Mouse (Mus musculus) ES-E14 (cell line): ENCODE measurements around the gene Atp5g1. TPM values are rescaled to one million over a fixed set of nuclear protein-coding genes. Genes with fewer than 3 reads are reported as not detected.

Experiments
- DNase-seq: peaks from one replicate; pipeline ENCODE4 v3.0.0-alpha.2; 2013; ENCODE audit warnings: low read depth, low spot score
- H3K27ac ChIP-seq: 2 replicates; pipeline ENCODE4 v1.5.1; 2012; ENCODE audit warnings: low read depth, mild to moderate bottlenecking, low read length, moderate library complexity, mixed read lengths; ENCODE audit not compliant: poor library complexity, insufficient read depth, severe bottlenecking
- H3K36me3 ChIP-seq: 2 replicates; pipeline ENCODE4 v1.6.1; 2012; ENCODE audit warnings: mild to moderate bottlenecking, low read length, moderate library complexity, mixed read lengths; ENCODE audit not compliant: control insufficient read depth, poor library complexity, insufficient read depth, severe bottlenecking
- H3K4me1 ChIP-seq, 2 experiments: fragments of 150-350 bp in 1 of 2; sonication (generic) in 1 of 2; 2 replicates each; pipeline ENCODE4 v1.6.1; 2012; ENCODE audit warnings: low read length in 2 of 2, mild to moderate bottlenecking in 1 of 2, mixed read lengths in 1 of 2; ENCODE audit not compliant: control insufficient read depth in 2 of 2, insufficient read depth in 2 of 2, poor library complexity in 1 of 2
- H3K4me3 ChIP-seq, 2 experiments: fragments of 150-350 bp in 1 of 2; sonication (generic) in 1 of 2; 2 replicates each; pipeline ENCODE4 v1.5.1; 2012; ENCODE audit warnings: low read length in 2 of 2, low read depth in 1 of 2, mild to moderate bottlenecking in 1 of 2, mixed read lengths in 1 of 2; ENCODE audit not compliant: insufficient read depth in 1 of 2, poor library complexity in 1 of 2, severe bottlenecking in 1 of 2
- H3K9ac ChIP-seq: 2 replicates; pipeline ENCODE4 v1.6.1; 2012; ENCODE audit warnings: low read depth, mild to moderate bottlenecking, low read length, mixed read lengths; ENCODE audit not compliant: poor library complexity, insufficient read depth, severe bottlenecking
- H3K9me3 ChIP-seq: fragments of 150-350 bp; sonication (generic); 2 replicates; pipeline ENCODE4 v1.6.1; 2012; ENCODE audit warnings: low read depth, mild to moderate bottlenecking, low read length; ENCODE audit not compliant: control insufficient read depth, insufficient read depth
- CHD2 ChIP-seq: IDR thresholded peaks from 2 replicates; pipeline ENCODE4 v1.6.1; 2014; ENCODE audit warnings: mild to moderate bottlenecking, low read depth, low read length, inconsistent platforms
- HCFC1 ChIP-seq: IDR thresholded peaks from 2 replicates; pipeline ENCODE4 v1.6.1; 2012; ENCODE audit warnings: low read length, inconsistent platforms, borderline replicate concordance; ENCODE audit not compliant: insufficient read depth
- MAFK ChIP-seq: IDR thresholded peaks from 2 replicates; pipeline ENCODE4 v1.6.1; 2014; ENCODE audit warnings: mild to moderate bottlenecking, low read depth, low read length, inconsistent platforms; ENCODE audit not compliant: insufficient read depth
- ZC3H11A ChIP-seq: IDR thresholded peaks from 2 replicates; pipeline ENCODE4 v1.6.1; 2012; ENCODE audit warnings: low read depth, mild to moderate bottlenecking, inconsistent platforms, low read length, borderline replicate concordance
- ZNF384 ChIP-seq: IDR thresholded peaks from 2 replicates; pipeline ENCODE4 v1.6.1; 2012; ENCODE audit warnings: low read depth, low read length, inconsistent platforms
- in situ Hi-C, 2 experiments: fragments of 600-800 bp; cut with MboI; formaldehyde crosslinking; loops; one replicate each; pipeline ENCODE4 v1.15.1; 2025; ENCODE audit warnings: low sequenced_read_pairs in 2 of 2, inconsistent platforms in 1 of 2; ENCODE audit not compliant: unreplicated experiment in 2 of 2
- total RNA-seq: library from RNA; depleted of rRNA; stranded (reverse); fragments of 300-350 nt; gene quantifications from 2 replicates; pipeline ENCODE4 v1.2.3, GENCODE M21; 2012

Gene Atp5g1
- total RNA-seq, 1 experiment, result 963 TPM

- no peak within 1 kb of the TSS; the same call in 1 of the 2 replicates for H3K27ac ChIP-seq
- H3K4me1 ChIP-seq, result peaks cover 0 to 2% of the 10 kb centered on the region in 2 experiments; a peak in 1 of 4 replicates
- in situ Hi-C loops, result no loop called here
- DNase-seq, result peak; percentile 93
- H3K9me3 ChIP-seq, result no peaks in the 10 kb centered on the region
- TF ChIP-seq ZNF384 (peak; percentile 92), MAFK (no peak), ZC3H11A (no peak), HCFC1 (peak; percentile 76; the same call in 1 of the 2 replicates), CHD2 (no peak)
- peaks cover 2% of the 10 kb centered on the region; the same call in 1 of the 2 replicates for H3K36me3 ChIP-seq
- peak within 1 kb of the TSS; percentile 86 for H3K9ac ChIP-seq
- H3K4me3 ChIP-seq, result peak within 1 kb of the TSS; percentile 87 to 93
Observed at GRCm38 (mm10) chr11:96034596-96035052, 40.8 kb downstream of the Atp5g1 start, which contains the start of gene Snf8. Gene Snf8, plus strand, starts transcription at chr11:96034885.

- no peaks in the 10 kb centered on the region; the same call in 1 of the 2 replicates for H3K36me3 ChIP-seq
- no peak overlapping the region; the same call in 1 of the 2 replicates for H3K27ac ChIP-seq
- peak overlapping the region; percentile 87 to 93 for H3K4me3 ChIP-seq
- TF ChIP-seq ZNF384, result no peak
- no peak for TF ChIP-seq ZC3H11A
- no peak for TF ChIP-seq HCFC1
- no peak for TF ChIP-seq CHD2
- no peak for TF ChIP-seq MAFK
- DNase-seq, result no peak
- H3K9me3 ChIP-seq, result no peaks in the 10 kb centered on the region
- peak overlapping the region; percentile 76 for H3K9ac ChIP-seq
- H3K4me1 ChIP-seq, result peaks cover 0 to 2% of the 10 kb centered on the region in 2 experiments; a peak in 1 of 4 replicates
- in situ Hi-C loops, result no loop called here
Observed at GRCm38 (mm10) chr11:96034116-96034515, 41.4 kb downstream of the Atp5g1 start.

GRCm38 (mm10) chr11:96033264-96033663 is 42.2 kb downstream of the Atp5g1 start:
- no peak overlapping the region for H3K9ac ChIP-seq
- in situ Hi-C loops, result no loop called here
- no peak overlapping the region for H3K27ac ChIP-seq
- TF ChIP-seq ZC3H11A (no peak; the same call in 1 of the 2 replicates), MAFK (no peak), ZNF384 (peak; percentile 86)
- DNase-seq, result no peak
- no peak overlapping the region; a peak in 1 of 4 replicates for H3K4me3 ChIP-seq
- H3K9me3 ChIP-seq, result no peaks in the 10 kb centered on the region
- no peaks in the 10 kb centered on the region for H3K36me3 ChIP-seq
- peaks cover 0 to 2% of the 10 kb centered on the region in 2 experiments; a peak in 1 of 4 replicates for H3K4me1 ChIP-seq

- in situ Hi-C loops, result no loop called here
- TF ChIP-seq HCFC1 (no peak), MAFK (no peak)
Observed at GRCm38 (mm10) chr11:96031701-96032100, 43.8 kb downstream of the Atp5g1 start.

GRCm38 (mm10) chr11:96030571-96030970 is 44.9 kb downstream of the Atp5g1 start:
- no peak overlapping the region for H3K27ac ChIP-seq
- in situ Hi-C loops, result no loop called here
- no peaks in the 10 kb centered on the region for H3K9me3 ChIP-seq
- H3K9ac ChIP-seq, result no peak overlapping the region
- no peak overlapping the region for H3K4me3 ChIP-seq
- peaks cover 0 to 2% of the 10 kb centered on the region in 2 experiments; a peak in 1 of 4 replicates for H3K4me1 ChIP-seq
- no peak for TF ChIP-seq ZNF384
- TF ChIP-seq ZC3H11A, result no peak
- TF ChIP-seq CHD2, result no peak
- TF ChIP-seq HCFC1, result no peak
- TF ChIP-seq MAFK, result no peak
- DNase-seq, result no peak
- no peaks in the 10 kb centered on the region for H3K36me3 ChIP-seq

More at GRCm38 (mm10) chr11:96031701-96032100, 43.8 kb downstream of the Atp5g1 start:
- H3K4me3 ChIP-seq, result no peak overlapping the region
- no peak for DNase-seq
- H3K36me3 ChIP-seq, result no peaks in the 10 kb centered on the region
- no peaks in the 10 kb centered on the region for H3K9me3 ChIP-seq
- H3K27ac ChIP-seq, result no peak overlapping the region
- peaks cover 0 to 2% of the 10 kb centered on the region in 2 experiments; a peak in 1 of 4 replicates for H3K4me1 ChIP-seq
- no peak overlapping the region for H3K9ac ChIP-seq
